Mouse (Mus musculus) neural tube, embryonic 10.5 days (tissue): ENCODE results near the gene Enpp3.
A peak's percentile ranks its signal among the peaks of the same experiment; 100 is the strongest.

Experiments used
- DNase-seq: peaks from one replicate; pipeline ENCODE4 v3.0.0-alpha.2; 2017; ENCODE audit warnings: low spot score; ENCODE audit errors: extremely low spot score

Enpp3 gene

DNA sequence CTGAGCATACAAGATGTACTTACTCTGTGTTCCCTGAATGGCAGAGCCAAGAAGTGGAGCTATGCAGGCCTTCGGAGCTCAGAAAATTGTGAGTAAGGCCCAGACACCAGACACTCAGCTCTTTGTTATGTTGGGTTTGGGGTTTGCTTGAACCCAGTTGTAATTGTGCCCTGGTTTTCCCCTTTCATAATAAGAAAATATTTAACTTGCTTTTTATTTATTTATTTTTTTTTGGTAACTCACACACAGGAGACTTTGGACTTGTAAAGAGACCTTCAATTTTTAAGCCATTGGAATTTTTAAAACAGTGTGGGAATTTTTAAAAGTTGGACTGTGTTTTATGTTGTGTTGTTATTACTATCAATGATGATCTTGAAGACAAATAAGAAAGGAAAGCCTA, at the start of gene Enpp3:
Enpp3 (minus strand) TSS at position 148 of the 400 bp plus-strand sequence.
- DNase-seq = no peak

DNA sequence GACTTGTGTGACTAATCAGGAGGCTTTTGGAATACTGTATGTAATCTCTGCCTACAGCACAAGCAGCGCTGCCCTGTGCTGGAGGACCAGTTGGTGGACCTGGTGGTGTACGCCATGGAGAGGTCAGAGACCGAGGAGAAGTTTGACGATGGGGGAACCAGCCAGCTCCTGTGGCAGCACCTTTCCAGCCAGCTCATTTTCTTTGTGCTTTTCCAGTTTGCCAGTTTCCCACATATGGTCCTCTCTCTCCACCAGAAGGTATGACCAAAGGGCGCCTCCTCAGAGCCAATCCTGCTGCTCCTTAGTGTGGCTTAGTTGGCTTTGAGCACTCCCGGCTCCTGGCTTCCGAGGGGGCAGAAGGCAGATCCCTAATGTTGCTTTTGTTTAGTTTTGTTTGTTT, 45.7 kb upstream of the Enpp3 start:
- DNase-seq = no peak

DNA sequence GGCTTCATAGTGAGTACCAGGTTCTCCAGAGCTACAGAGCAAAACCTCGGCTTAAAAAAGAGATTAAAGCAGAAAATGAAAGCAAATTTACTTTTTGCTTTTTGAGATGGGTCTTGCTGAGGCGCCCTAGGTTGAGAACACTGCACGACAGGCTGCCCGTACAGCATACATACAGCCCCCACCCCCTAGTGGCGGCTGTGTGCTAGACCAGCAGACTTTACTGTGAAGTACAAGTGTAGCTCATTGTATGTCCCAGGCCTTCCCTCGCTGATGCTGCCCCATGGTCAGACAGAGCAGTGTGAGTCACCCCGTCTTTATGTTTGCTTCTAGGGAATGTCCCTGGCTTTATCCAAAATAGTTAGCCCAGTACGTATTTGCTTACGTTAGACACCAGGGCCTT, 43.4 kb upstream of the Enpp3 start:
- DNase-seq = no peak

DNA sequence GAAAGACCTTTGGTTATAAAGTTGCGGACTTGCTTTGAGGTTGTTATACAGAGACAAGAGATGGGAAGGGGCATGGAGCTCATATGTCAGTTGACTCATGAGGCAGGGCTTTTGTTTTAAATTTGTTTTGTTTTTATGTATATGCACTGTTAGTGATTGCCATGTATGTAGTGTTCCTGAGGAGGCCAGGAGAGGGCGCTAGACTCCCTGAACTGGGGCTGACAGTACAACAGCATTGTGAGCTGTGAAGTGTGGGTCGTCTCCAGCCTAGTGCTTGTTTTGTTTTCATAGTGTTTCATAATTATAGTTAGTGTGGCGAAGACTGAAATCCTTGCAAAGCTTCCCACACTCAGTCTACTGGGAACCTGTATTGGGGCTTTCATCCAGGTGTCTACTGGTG, 31.0 kb upstream of the Enpp3 start:
- no peak for DNase-seq

DNA sequence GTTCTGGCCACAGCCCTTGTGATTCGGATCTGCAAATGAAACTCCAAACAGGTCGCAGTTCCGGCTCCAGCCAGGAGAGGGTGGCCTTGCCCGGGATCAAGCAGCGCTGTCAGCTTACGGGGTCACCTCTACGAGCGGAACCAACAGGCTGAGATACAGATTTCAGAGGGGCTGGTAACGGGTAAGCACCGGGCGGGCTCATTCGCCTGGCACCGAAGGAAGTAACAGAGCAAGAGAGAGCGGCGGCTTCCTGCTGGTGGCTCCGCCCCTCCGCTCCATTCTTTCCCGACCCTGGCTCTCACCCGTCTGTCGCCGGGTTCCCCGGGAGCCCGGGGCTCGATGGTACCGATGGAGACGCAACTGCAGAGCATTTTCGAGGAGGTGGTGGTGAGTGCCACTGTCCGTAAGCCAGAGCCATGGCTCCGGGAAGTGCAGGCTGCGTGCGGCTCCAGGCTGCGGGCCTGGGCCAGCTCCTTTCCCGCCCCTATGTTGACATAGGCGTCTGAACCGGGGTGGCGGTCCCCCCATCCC, 27.2 kb upstream of the Enpp3 start, which contains the start of gene Med23:
Med23 (plus strand) TSS at position 227 of the 531 bp plus-strand sequence.
- peak; percentile 98 for DNase-seq

DNA sequence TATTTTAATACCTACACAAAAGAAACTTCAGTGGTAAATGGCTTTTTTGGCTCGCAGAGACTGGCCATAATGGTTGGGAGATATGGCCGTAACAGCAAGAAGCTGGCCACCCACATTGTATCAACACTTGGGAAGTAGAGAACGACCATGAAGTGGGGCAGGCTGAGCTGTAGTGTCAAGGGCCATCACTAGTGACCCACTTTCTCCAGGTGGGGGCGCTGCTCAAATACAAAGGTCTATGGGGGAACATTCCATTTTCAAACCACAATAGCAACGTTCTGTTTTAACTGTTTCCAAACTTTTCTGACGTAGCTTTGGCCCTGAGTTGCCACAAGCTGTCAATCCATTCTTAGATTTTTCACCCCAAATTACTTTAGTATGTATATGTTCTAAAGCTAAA, 21.8 kb upstream of the Enpp3 start:
- DNase-seq = no peak

DNA sequence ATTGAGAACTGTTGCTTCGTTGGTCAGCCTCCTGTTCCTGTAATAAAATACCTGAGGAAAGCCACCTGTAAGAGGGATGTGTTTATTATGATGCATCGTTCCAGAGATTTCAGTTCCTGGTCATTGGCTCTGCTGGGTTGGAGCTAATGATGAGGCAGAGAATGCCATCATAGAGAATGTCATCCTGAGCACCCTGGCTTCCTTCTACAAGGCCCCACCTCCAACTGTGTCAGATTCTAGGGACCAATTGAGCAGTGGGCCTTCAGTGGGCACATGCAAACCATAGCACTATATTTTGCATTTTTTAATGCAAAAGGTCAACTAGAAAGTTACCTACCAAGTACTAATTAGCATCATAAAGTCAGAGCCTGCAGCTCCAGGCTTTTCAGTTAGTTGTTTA, 20.5 kb upstream of the Enpp3 start:
- DNase-seq = no peak

DNA sequence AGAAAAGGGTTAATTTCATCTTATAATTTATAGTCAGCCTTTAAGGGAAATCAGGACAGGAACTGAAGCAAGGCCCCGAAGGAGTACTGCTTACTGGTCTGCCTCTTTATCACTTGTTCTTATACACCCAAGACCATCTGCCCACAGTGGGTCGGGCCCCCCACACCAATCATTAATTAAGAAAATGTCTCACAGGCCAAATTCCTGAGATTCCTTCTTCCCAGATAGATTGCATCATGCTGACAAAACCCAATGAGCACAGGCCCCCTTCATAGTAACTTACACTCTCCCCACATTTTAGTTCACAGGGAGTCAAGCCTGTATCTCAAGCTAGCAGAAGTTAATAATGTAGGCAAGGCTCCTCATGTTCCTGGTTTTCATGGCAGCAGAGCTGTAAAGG, 625 bp downstream of the Enpp3 start:
- no peak for DNase-seq

DNA sequence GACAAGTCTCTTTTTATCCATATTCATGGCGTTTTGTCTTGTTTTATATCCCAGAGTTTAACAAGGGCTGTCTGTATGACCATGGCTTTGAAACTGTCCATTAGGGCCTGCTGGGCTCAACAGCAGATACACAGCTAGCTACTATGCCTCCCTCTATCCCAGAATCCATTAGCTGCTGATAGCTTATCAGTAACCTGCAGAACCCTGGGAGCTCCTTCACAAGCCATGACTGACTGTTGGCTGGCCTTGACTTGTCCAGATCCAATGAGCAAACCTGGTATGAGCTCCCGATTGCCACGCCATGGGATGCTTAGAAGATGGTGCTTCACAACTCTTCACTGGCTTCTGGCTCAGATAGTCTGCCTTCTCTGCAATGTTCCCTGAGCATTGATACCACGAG, 1.8 kb downstream of the Enpp3 start:
- no peak for DNase-seq

DNA sequence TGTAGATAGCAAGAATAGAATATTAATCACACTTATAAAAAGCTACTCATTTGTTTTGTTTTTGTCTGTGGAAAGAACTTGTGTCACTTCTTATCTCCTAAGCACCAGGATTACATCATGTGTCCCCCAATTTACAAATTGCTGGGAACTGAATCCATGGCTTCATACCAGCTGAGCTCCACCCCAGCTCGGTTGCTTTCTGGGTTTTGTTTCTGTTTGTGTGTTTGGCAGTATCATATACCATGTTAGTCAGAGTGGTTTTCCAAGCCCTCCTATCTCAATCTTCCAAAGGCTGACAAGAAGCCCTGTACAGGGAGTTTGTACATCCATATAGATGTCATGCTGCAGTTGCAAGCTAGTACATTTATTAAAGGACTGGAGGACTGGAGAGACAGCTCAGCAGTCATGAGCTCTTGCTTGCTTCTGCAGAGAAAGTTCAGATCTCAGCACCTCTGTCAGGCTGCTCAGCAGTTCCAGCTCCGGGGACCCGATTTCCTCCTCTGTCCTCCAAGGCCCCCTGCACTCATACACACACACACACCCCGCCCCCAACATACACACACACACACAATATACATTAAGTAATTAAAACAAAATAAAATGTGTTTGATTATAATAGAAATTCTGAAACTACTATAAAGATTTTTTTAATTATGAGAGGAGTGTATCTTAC, 6.1 kb downstream of the Enpp3 start:
- peak; percentile 15 for DNase-seq

DNA sequence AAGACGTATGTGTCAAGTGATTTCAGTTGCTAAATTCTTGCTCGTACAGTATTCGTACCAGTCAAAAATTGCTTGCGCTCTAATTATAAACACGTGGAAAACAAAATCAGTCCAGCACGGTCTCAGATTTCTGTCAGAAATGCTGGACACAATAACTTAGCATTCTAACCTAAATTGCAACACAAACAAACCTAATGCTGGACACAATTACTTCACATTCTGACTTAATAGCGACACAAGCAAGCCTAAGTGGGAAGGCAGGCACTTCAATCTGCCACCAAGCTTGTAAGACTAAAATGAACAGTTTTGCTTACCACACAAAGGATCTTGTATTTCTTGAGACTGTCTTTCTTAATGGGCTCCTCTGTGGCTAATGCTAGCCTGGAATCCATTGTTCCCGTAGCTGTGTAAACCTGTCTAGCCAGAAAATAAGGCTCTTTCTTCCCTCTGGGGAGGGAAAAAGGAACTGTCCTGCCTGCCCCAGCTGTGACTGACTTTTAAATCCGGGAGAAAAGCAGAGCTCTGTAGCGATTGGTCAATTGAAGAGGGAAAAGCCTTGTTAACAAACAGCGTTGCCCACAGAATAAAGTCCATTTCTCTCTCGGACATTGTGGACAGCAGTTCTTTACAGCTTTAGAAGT, 6.8 kb downstream of the Enpp3 start:
- peak; percentile 46 for DNase-seq

DNA sequence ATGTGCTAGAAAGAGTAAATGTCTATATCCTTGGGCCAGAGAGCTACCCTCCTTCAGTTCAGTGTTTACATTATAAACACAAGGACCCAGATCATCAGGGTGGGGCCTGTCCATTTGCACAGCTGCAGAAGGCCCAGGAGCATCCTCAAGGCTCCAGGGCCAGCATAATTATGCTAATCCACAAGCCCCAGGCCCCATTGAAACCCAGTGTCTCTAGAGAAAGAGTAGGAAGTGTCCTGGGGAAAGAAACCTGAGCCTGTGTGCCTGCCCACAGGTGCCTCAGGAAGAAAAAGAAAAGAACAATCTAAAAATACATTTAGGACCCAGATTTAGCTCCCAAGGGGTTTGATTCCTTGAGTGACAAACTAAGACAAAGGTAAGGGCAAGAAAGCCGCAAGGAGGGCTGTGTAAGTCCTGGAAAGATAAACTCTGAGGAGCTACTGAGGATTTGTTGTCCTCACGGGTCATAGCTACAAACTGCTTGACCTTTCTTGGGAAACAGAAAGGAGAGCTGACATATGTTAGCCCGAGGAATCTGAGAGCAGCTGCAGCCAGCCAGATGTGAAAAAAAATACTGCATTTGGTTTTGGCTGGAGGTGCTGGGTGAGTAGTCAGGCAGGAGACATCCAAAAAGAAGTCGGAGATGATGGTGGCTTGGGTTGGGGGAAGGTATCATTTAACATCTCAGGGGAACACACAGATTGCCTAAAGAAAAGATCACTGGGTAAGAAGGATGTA, 7.8 kb downstream of the Enpp3 start:
- DNase-seq = peak; percentile 41

DNA sequence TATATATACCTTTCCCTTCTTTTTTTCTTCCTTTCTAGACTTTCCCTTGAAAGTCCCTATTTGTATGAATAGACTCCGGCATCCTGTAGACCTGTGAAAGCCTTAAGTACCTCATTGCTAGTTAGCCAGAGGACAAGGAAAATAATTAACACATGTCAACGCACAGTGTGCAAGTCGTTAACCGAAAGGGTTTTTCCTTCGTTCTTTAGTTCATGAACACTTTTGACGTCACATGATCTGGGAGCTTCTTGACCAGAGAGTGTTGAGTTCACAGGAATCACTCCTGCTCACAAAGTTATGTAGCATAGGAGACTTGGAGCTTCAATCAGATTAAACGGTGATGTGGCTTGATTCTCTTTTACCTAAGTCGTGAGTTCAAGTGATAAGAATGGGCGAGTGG, 10.3 kb downstream of the Enpp3 start:
- no peak for DNase-seq

DNA sequence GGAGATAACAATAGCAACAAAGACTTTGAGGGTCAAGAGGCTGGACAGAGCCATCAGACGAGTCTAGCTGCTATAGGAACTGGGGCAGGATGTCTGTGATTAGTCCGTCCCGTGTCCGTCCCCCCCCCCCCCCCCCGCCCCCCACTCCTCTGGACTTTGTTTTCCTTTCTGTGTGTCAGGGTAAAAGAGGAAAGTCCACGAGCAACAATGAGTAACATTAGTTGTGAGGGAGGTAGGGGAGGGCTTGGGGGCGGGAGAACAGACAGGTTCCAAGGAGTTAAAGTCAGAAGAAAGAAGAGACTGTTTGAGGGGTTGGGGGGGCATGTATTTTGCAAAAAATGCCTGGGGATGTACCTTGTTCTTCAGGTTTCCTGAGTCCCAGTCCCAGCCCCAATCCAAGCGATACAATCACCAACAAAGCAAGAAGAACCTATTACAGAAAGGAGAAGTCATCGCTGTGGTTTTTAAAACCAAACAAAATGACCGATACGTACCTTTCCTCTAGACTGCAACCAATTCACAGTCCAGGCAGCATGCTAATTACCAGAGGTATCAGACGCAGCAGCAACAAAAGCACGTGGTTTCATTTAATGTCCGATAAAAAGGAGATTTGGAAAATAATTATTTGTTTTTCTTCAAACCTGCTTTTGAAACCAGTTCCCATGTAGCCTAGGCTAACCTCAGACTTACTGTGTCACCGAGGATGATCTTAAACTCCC, 11.1 kb downstream of the Enpp3 start:
- DNase-seq = no peak

DNA sequence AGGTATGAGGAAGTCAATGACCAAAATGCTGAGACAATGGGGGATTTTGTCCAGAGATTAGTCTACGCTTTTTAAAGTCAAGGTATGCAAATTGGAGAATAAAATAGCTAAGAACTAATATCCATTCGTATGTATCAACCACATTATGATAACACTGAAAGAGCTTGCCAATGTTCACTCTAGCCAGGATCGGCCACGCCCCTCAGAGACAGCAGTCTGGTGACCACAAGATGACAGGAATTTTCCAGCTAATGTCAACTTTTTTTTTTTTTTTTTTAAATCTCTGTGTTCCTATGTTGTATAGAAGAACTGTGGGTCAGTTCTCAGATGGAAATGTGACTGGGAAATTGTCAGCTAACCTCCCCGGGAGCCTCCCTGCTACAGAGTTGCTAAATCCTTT, 12.2 kb downstream of the Enpp3 start:
- DNase-seq = no peak

DNA sequence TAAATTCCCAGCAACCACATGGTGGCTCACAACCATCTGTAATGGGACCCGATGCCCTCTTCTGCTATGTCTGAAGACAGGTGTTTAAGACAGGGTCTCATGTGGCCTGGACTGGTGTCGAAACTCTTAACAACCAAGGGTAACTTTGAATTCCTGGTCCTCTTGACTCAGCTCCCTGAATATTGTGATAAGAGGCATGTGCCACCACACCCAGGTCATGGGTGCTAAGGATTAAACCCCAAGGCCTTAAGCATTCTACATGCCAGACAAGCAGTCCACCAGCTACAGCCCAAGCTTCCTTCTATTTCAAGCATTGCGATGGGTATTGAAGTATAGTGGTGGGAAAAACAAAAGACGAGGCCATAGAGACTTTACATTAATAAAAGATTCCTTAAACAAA, 14.5 kb downstream of the Enpp3 start:
- no peak for DNase-seq

DNA sequence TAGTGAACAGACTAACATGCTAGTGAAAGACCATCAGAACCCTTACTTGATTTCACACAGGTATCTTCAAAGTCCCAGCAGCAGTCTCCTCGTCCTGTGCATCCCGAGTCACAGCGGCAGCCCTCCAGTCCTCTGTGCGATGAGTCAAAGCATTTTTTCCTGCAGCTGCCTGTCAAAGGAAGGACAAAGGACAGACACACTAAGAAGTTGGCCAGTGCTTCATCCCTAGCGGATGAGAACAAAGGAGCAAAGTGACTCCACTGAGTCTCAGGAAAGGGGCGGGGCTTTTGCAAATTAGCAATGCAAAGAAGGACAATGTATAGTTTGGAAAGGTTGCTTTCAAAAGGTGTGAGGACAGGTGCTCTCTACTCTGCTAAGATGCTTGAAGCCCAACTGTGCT, 16.5 kb downstream of the Enpp3 start:
- no peak for DNase-seq

DNA sequence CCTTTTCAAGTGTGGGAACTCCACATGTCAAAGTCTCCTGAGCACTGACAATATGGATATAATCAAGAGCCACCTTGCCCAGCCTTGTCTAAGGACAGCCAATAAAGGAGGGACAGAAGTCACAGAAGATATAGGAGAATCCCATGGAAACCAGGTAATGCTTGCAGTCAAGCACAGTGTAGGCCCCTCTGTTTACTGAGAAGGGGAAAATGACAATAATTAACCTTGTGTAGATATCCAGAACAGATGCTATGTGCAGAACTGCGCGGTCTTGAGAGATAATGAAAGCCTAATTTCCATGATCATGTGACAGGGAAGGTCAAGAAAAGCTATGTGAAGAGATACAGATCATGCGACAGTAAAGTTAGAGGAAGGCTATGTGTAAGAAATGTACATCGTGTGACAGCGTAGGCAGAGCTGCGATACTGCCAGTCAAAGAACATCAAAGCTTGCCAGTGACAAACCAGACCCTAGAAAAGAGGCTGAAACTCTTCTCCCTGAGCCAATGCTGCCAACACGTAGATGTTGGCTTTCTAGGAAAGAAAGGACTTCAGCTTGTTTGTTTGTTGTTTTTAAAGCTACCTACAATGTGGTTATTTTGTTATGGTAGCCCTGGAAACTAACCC, 17.1 kb downstream of the Enpp3 start:
- DNase-seq = no peak

DNA sequence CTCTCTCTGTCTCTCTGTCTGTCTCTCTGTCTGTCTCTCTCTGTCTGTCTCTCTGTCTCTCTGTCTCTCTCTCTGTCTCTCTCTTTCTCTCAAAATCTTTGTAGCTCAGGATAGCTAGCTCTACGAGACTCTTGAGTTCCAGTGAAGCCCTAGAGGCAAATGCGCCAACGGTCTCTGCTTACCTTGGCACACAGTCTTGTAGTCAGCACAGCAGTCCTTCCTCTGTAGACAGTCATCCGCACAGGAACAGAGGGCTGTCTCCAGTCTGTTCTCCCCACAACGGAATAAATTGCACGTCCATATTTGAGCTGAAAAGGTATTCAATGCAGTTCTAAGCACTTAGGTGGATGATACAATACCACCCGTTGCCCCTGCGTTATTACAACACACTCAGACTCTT, 18.0 kb downstream of the Enpp3 start:
- DNase-seq = no peak

DNA sequence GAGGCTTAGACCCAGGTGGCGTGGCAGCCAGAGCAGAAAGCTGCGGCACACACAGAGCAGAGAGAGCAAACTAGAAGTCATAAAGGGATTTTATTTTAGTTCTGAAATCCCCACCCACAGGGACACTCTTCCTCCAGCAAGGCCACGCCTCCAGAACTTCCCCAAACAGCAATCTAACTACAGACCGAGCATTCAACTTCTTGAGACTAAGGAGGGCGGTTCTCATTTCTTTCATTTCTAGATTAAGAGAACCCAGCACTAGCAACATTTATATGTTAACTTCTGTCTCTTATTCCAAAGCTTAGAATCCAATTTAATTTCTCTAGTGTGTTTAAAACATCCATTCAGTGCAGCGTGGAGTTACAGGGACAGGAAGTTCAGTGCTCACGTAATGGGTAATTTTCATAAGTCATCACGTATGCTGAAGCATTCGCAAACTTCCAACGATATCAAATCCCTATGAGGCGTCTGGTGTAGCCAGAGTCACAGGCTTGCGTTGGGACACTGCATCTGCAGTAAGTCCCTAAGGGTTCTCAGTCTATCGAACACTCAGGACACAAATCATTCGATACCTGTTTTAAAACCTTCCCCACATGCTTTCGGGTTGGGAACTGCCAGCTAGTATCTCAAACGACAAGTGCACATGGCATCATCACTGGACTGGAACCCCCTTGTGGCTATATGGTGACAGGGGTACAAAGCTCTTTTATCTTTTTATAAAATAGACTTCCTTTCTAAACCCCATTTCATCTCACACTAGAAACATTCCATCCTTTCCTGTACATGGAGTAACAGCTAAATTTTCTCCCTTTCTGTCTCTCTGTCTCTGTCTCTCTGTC, 18.7 kb downstream of the Enpp3 start:
- DNase-seq = no peak
